Mouse (Mus musculus): ENCODE measurements around the gene Rcn3.
A peak's percentile ranks its signal among the peaks of the same experiment; 100 is the strongest.

DNA sequence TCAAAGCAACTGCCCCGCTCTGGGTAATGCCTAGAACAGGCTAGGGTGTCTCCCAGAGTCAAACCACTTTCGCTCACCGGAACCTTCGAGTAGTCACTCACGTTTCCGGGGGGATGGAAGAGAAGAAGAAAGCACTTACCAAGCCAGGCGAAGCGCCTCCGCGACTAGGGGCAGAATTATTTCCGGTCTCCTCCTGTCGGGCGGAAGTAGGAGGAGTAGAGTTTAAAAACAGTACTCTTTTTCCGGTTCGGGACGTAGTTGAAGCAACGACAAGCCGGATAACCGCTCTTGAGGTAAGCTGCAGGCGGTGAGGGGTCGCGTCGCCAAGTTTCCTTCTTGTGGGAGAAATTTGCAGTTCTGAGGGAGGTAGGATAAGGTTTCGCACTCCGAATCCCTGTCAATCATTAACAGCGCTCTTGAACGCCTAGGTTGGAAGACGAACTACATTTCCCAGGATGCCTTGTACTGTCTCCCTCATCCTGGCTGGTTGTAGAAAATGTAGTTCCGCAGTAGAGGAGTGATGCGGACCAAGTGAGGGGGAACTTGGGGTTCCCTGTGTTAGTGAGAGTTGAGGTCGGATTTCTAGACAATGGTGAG lies 29.7 kb downstream of the Rcn3 start, which contains the start of the genes Nosip and Prrg2:
- TF ChIP-seq CTCF (IDR thresholded peaks at IDR 0.05) = peak; percentile 53
- peak; percentile 94 for TF ChIP-seq POLR2A (IDR thresholded peaks at IDR 0.05; ENCODE audit: insufficient read depth, low read depth, low read length)
- TF ChIP-seq EP300 (IDR thresholded peaks at IDR 0.05; ENCODE audit: insufficient read depth, low read depth, low read length) = peak; percentile 94

All from heart, adult 2 months (tissue).